9 mouse cellular contexts compared by ENCODE assay signal in genomic region chr1:128368732-128369441, GRCm38 (mm10). TPM values are rescaled to one million over a fixed set of nuclear protein-coding genes. Genes with fewer than 3 reads are reported as not detected.
A peak's percentile ranks its signal among the peaks of the same experiment; 100 is the strongest.
DNase-seq lines count a peak whose midpoint lies in the region; ATAC-seq and TF ChIP-seq lines count a peak whose summit lies in the region.
"Had no signal": no experiment of that assay in that cellular context is flagged by ENCODE, and none has a peak within 500 bp of the region (broad histone marks: within the 10 kb centered on the region; RNA-seq: fewer than 3 reads in every experiment).

No protein-coding gene starts in this region.

- H3K36me3 ChIP-seq in forebrain, embryonic 11.5 days (ENCODE audit: control insufficient read depth, insufficient read depth, low read length): no peaks in the 10 kb centered on the region; the same call in 1 of the 2 replicates
- peaks cover 63% of the 10 kb centered on the region for H3K36me3 ChIP-seq in forebrain, embryonic 10.5 days (replicated peaks)
- H3K36me3 ChIP-seq in ES-E14 (ENCODE audit: control insufficient read depth, insufficient read depth, low read length, poor library complexity, severe bottlenecking): peaks cover 3% of the 10 kb centered on the region

- H3K4me3 ChIP-seq in forebrain, embryonic 11.5 days (ENCODE audit: low read depth, low read length): no peak overlapping the region
- no peak overlapping the region for H3K4me3 ChIP-seq in forebrain, embryonic 10.5 days
- H3K4me3 ChIP-seq in ES-E14 (ENCODE audit: insufficient read depth in 1 of 2, low read depth in 1 of 2, low read length in 2 of 2, poor library complexity in 1 of 2, severe bottlenecking in 1 of 2): no peak overlapping the region
- H3K4me3 ChIP-seq in layer of hippocampus, adult 2 months: no peak overlapping the region

- H3K27ac ChIP-seq in forebrain, embryonic 11.5 days (ENCODE audit: low read depth, low read length): no peak overlapping the region
- H3K27ac ChIP-seq in forebrain, embryonic 10.5 days: no peak overlapping the region
- no peak overlapping the region for H3K27ac ChIP-seq in ES-E14 (ENCODE audit: insufficient read depth, low read depth, low read length, poor library complexity, severe bottlenecking)
- H3K27ac ChIP-seq in layer of hippocampus, adult 2 months: no peak overlapping the region

- no peaks in the 10 kb centered on the region for H3K9me3 ChIP-seq in forebrain, embryonic 11.5 days (ENCODE audit: control insufficient read depth, low read length)
- H3K9me3 ChIP-seq in forebrain, embryonic 10.5 days: no peaks in the 10 kb centered on the region
- no peaks in the 10 kb centered on the region for H3K9me3 ChIP-seq in ES-E14 (ENCODE audit: control insufficient read depth, insufficient read depth, low read depth, low read length)

- ATAC-seq in forebrain, embryonic 11.5 days (replicated peaks; ENCODE audit: low FRiP score): peak; percentile 73

- H3K9ac ChIP-seq in forebrain, embryonic 11.5 days (ENCODE audit: low read length): no peak overlapping the region
- no peak overlapping the region; the same call in 1 of the 2 replicates for H3K9ac ChIP-seq in ES-E14 (ENCODE audit: insufficient read depth, low read depth, low read length, poor library complexity, severe bottlenecking)

- in situ Hi-C loops in ES-E14 (cut with MboI; ENCODE audit: low sequenced_read_pairs in 2 of 2, unreplicated experiment in 2 of 2): no loop called here

- intact Hi-C loops in heart, postnatal 14 days (cut with DNase I): no loop called here

- no peaks in the 10 kb centered on the region for H3K27me3 ChIP-seq in forebrain, embryonic 11.5 days (ENCODE audit: control insufficient read depth, insufficient read depth, low read length)
- H3K27me3 ChIP-seq in forebrain, embryonic 10.5 days (ENCODE audit: poor library complexity, severe bottlenecking): no peaks in the 10 kb centered on the region

- H3K4me1 ChIP-seq in forebrain, embryonic 11.5 days (replicated peaks; ENCODE audit: control insufficient read depth, insufficient read depth, low read length): no peaks in the 10 kb centered on the region
- H3K4me1 ChIP-seq in forebrain, embryonic 10.5 days: no peaks in the 10 kb centered on the region
- no peaks in the 10 kb centered on the region for H3K4me1 ChIP-seq in ES-E14 (ENCODE audit: control insufficient read depth in 2 of 2, insufficient read depth in 2 of 2, low read length in 2 of 2, poor library complexity in 1 of 2)

- H3K4me2 ChIP-seq in forebrain, embryonic 11.5 days (ENCODE audit: low read depth, low read length, severe bottlenecking): no peak overlapping the region

- DNase-seq in forebrain, embryonic 11.5 days (ENCODE audit: low spot score): peak; percentile 53
- no peak for DNase-seq in forebrain, embryonic 10.5 days (ENCODE audit: extremely low spot score, low spot score)
- peak; percentile 35 for DNase-seq in ES-E14 (ENCODE audit: low read depth, low spot score)
- DNase-seq in embryo, embryonic 10 days (ENCODE audit: low spot score): peak; percentile 59
- peak; percentile 52 to 62 for DNase-seq in heart, postnatal 14 days
- peak; percentile 60 to 72 for DNase-seq in layer of hippocampus, adult 2 months (ENCODE audit: low spot score in 2 of 2)
- DNase-seq in mesoderm, embryonic 11.5 days (ENCODE audit: low read depth, low spot score): peak; percentile 59
- DNase-seq in spleen, postnatal 36 days (ENCODE audit: low spot score in 2 of 2): peak; percentile 41 to 62

- 67% methylated on average over 5 of the region's 5 CpGs for WGBS in forebrain, embryonic 11.5 days
- 72% methylated on average over 5 of the region's 5 CpGs for WGBS in forebrain, embryonic 10.5 days

- peak; percentile 92 for TF ChIP-seq CTCF in layer of hippocampus, adult 2 months (conservative IDR thresholded peaks at IDR 0.05)

TF ChIP-seq in ES-E14, 5 proteins besides CTCF, POLR2A, EP300 and RAD21:
- TF ChIP-seq HCFC1 (IDR thresholded peaks at IDR 0.05; ENCODE audit: borderline replicate concordance, insufficient read depth, low read length): no peak
- TF ChIP-seq ZNF384 (IDR thresholded peaks at IDR 0.05; ENCODE audit: low read depth, low read length): no peak
- no peak for TF ChIP-seq CHD2 (IDR thresholded peaks at IDR 0.05; ENCODE audit: low read depth, low read length)
- no peak for TF ChIP-seq MAFK (IDR thresholded peaks at IDR 0.05; ENCODE audit: insufficient read depth, low read depth, low read length)
- no peak for TF ChIP-seq ZC3H11A (IDR thresholded peaks at IDR 0.05; ENCODE audit: borderline replicate concordance, low read depth, low read length)

RNA-seq across cellular contexts. Expression of gene Mcm6, which starts 9.4 kb away (rescaled TPM):
- 343 and 344 TPM in 2 replicates for polyA plus RNA-seq in forebrain, embryonic 11.5 days (2014; fragmentation: Nextera tagmentation; extraction: Ambion mirVana)
- 378 and 390 TPM in 2 replicates for polyA plus RNA-seq in forebrain, embryonic 10.5 days (2016; fragmentation: Nextera tagmentation; extraction: Ambion mirVana)
- 134 and 172 TPM in 2 replicates for total RNA-seq in ES-E14 (2012; rRNA removed)
- total RNA-seq in heart, postnatal 14 days (2021): 10 to 100 TPM in 1 of 2 experiments, 1 to 10 TPM in 1; 9.3 to 14.8 TPM
- 10 to 100 TPM; 17.6 to 23.4 TPM for total RNA-seq in layer of hippocampus, adult 2 months (2021)

RNA-seq across cellular contexts. Expression of gene Lct, which starts 40.8 kb away (rescaled TPM):
- 0.16 and 0.21 TPM in 2 replicates for polyA plus RNA-seq in forebrain, embryonic 11.5 days (2014; fragmentation: Nextera tagmentation; extraction: Ambion mirVana)
- 0.12 and 0.50 TPM in 2 replicates for polyA plus RNA-seq in forebrain, embryonic 10.5 days (2016; fragmentation: Nextera tagmentation; extraction: Ambion mirVana)
- 0.18 and 0.32 TPM in 2 replicates for total RNA-seq in ES-E14 (2012; rRNA removed)
- total RNA-seq in heart, postnatal 14 days (2021): under 1 TPM in 1 of 2 experiments, not detected in 1; 0.05 TPM
- 10 to 100 TPM; 58.4 to 74.2 TPM for total RNA-seq in layer of hippocampus, adult 2 months (2021)
- polyA plus RNA-seq: heart, embryonic 16.5 days had no signal

RNA-seq across cellular contexts. Expression of gene Dars, which starts 48.3 kb away (rescaled TPM):
- polyA plus RNA-seq in forebrain, embryonic 11.5 days (2014; fragmentation: Nextera tagmentation; extraction: Ambion mirVana): 116 and 130 TPM in 2 replicates
- 186 and 191 TPM in 2 replicates for polyA plus RNA-seq in forebrain, embryonic 10.5 days (2016; fragmentation: Nextera tagmentation; extraction: Ambion mirVana)
- 57.3 and 85.9 TPM in 2 replicates for total RNA-seq in ES-E14 (2012; rRNA removed)
- 10 to 100 TPM; 53.1 to 56.4 TPM for total RNA-seq in heart, postnatal 14 days (2021)
- total RNA-seq in layer of hippocampus, adult 2 months (2021): 10 to 100 TPM; 66.3 to 68.0 TPM

Comparison
In these comparisons a context has a peak if more than half of its experiments do, and no peak if none do; other contexts are left out.
1. RNA of gene Lct, which starts 40.8 kb away (total RNA-seq): 58.4 to 74.2 TPM in layer of hippocampus, adult 2 months; 0.18 to 0.32 TPM in ES-E14 and 0.05 TPM in heart, postnatal 14 days; every median in the first group is over 10 times any median in the second.